Mouse (Mus musculus) hematopoietic stem cell, adult 5-6 weeks (primary cell): ENCODE measurements at regions not wholly inside any gene's neighbourhood (a gene's known extent, or its start where the extent isn't known, plus 50 kb on each side); places are given as distances from the start of the nearest gene placed in this dataset.

Experiments
- ATAC-seq, 2 experiments: fragments of 125-278 bp in 1 of 2; replicated peaks in 1 of 2; 2 replicates each; pipeline ENCODE4 v1.8.0; 2016 to 2017; ENCODE audit warnings: inconsistent platforms in 2 of 2, mild to moderate bottlenecking in 2 of 2, moderate number of reproducible peaks in 2 of 2, low read depth in 1 of 2, moderate TSS enrichment in 1 of 2; ENCODE audit not compliant: low FRiP score in 2 of 2, poor library complexity in 2 of 2, severe bottlenecking in 2 of 2, insufficient read depth in 1 of 2, low TSS enrichment in 1 of 2

GRCm38 (mm10) chr9:8273253-8273652, 139.2 kb upstream of the Cep126 start:
- ATAC-seq, result no peak

- ATAC-seq, result no peak
Observed at GRCm38 (mm10) chr9:8249542-8249941, 115.4 kb upstream of the Cep126 start.

GRCm38 (mm10) chr9:8228078-8228477, 94.0 kb upstream of the Cep126 start:
- no peak for ATAC-seq

GRCm38 (mm10) chr9:8226415-8226814, 92.3 kb upstream of the Cep126 start:
- peak in 1 of 2 experiments; percentile 51; a peak in 1 of 4 replicates for ATAC-seq

GRCm38 (mm10) chr9:8208855-8209254, 74.8 kb upstream of the Cep126 start:
- ATAC-seq, result peak; percentile 75

- ATAC-seq, result no peak
Observed at GRCm38 (mm10) chr9:8185433-8185832, 51.3 kb upstream of the Cep126 start.
